Mouse (Mus musculus): Measurements from ENCODE around the gene Trp53bp2. TPM values are rescaled to one million over a fixed set of nuclear protein-coding genes. Genes with fewer than 3 reads are reported as not detected.

Trp53bp2 gene
- total RNA-seq, 2 experiments from 2014 or later: 32.0 to 38.2 TPM

GRCm38 (mm10) chr1:182460291-182461244 is 51.6 kb downstream of the Trp53bp2 start:
- DNase-seq (ENCODE audit: low spot score in 2 of 2): no peak

- no peak for DNase-seq (ENCODE audit: low spot score in 2 of 2)
These were observed 52.3 kb downstream of the Trp53bp2 start for GRCm38 (mm10) chr1:182461261-182461660.

- peak in 1 of 2 experiments; percentile 38 for DNase-seq (ENCODE audit: low spot score in 2 of 2)
These were observed 52.8 kb downstream of the Trp53bp2 start for GRCm38 (mm10) chr1:182461813-182462212.

- no peak for DNase-seq (ENCODE audit: low spot score in 2 of 2)
These were observed 56.3 kb downstream of the Trp53bp2 start for GRCm38 (mm10) chr1:182465309-182465708.

- DNase-seq (ENCODE audit: low spot score in 2 of 2): no peak
These were observed 57.0 kb downstream of the Trp53bp2 start for GRCm38 (mm10) chr1:182465978-182466377.

GRCm38 (mm10) chr1:182475005-182475796 is 66.2 kb downstream of the Trp53bp2 start:
- DNase-seq (ENCODE audit: low spot score in 2 of 2): peak in 1 of 2 experiments; percentile 67

- DNase-seq (ENCODE audit: low spot score in 2 of 2): no peak
These were observed 70.0 kb downstream of the Trp53bp2 start for GRCm38 (mm10) chr1:182478935-182479334.

- no peak for DNase-seq (ENCODE audit: low spot score in 2 of 2)
These were observed 72.2 kb downstream of the Trp53bp2 start for GRCm38 (mm10) chr1:182481138-182481537.

- no peak for DNase-seq (ENCODE audit: low spot score in 2 of 2)
These were observed 72.8 kb downstream of the Trp53bp2 start for GRCm38 (mm10) chr1:182481646-182482295.

- DNase-seq (ENCODE audit: low spot score in 2 of 2): no peak
These were observed 74.3 kb downstream of the Trp53bp2 start for GRCm38 (mm10) chr1:182482991-182483909.

- DNase-seq (ENCODE audit: low spot score in 2 of 2): peak; percentile 28 to 57
These were observed 74.9 kb downstream of the Trp53bp2 start for GRCm38 (mm10) chr1:182483910-182484274.

GRCm38 (mm10) chr1:182488503-182488902 is 79.5 kb downstream of the Trp53bp2 start:
- no peak for DNase-seq (ENCODE audit: low spot score in 2 of 2)

GRCm38 (mm10) chr1:182489803-182490452 is 81.0 kb downstream of the Trp53bp2 start:
- peak; percentile 92 to 96 for DNase-seq (ENCODE audit: low spot score in 2 of 2)

GRCm38 (mm10) chr1:182490568-182490967 is 81.6 kb downstream of the Trp53bp2 start:
- no peak for DNase-seq (ENCODE audit: low spot score in 2 of 2)

GRCm38 (mm10) chr1:182491839-182492238 is 82.9 kb downstream of the Trp53bp2 start:
- DNase-seq (ENCODE audit: low spot score in 2 of 2): no peak

- no peak for DNase-seq (ENCODE audit: low spot score in 2 of 2)
These were observed 85.5 kb downstream of the Trp53bp2 start for GRCm38 (mm10) chr1:182494285-182495145.

- no peak for DNase-seq (ENCODE audit: low spot score in 2 of 2)
These were observed 87.7 kb downstream of the Trp53bp2 start for GRCm38 (mm10) chr1:182496685-182497084.

GRCm38 (mm10) chr1:182497736-182498135 is 88.8 kb downstream of the Trp53bp2 start:
- no peak for DNase-seq (ENCODE audit: low spot score in 2 of 2)
